Mouse (Mus musculus): ENCODE measurements around the gene Tas2r103.

Tas2r103 gene

DNA sequence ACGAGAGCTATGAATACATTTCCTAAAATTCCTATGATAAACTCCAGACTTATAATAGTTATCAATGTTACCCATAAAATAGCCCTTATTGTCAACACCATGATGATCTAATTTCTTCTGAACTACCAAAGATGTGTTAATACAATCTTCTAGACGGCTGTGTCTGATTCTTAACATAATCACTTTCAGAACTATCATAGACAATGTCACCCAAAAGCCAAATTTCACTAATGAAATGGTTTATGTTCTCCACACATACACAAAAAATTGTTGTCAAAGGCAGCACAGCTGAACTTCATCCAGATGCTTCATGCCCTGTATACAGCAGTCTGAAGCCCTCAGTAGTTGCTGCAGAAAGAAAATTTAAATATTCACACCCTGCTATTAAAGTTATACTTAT is at the start of gene Tas2r103:
Tas2r103 (minus strand) TSS at position 101 of the 400 bp plus-strand sequence.
- DNase-seq: no peak

DNA sequence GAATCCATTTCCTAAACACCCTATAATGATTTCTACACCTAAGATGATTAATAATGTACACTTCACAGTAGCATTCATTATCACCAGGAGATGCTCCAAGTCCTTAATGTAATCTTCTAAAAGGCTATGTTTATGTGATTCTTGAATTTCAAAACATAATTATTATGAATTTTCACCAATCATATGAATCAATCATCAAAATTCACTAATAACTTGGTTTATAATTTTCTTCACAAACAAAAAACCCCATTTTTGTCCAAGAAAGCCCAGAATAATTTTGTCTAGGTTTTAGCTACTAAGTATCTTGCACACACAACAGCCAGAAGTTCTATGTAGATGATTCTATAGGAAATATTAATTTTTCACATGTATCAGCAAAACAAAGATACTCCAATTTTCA is 18.8 kb upstream of the Tas2r103 start, which contains the start of gene Tas2r140:
Tas2r140 (minus strand) TSS at position 101 of the 400 bp plus-strand sequence.
- DNase-seq: no peak
